Mouse (Mus musculus) heart, adult 9 months (tissue): Measurements from ENCODE around the gene Naif1.

Experiments used
- DNase-seq, 2 experiments: peaks; one replicate each; pipeline ENCODE4 v3.0.0; 2022; ENCODE audit warnings: low spot score in 2 of 2

Gene Naif1

GRCm38 (mm10) chr2:32427720-32428119 is 22.5 kb upstream of the Naif1 start:
- DNase-seq: no peak

DNA sequence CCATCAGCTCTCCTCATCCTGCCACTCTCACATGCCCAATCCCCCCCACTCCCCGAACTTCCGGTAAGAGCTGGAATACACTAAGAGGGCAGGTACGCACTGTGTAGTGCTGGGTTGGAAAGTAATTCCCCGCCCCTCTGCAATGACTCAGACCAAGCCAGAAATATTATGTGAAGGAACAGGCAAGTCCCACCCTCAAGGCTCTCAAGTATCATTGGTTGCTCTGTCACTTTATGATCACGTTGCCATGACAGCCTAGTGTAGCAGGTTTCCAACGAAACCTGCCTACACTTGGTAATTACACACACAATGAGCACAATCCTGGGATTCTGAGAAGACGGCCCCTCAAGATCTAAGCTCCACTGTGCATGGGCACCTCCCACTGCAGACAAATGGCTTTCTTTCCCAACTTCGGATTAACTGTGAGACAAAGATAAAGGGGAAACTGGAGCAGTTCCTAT is 22.0 kb upstream of the Naif1 start:
- no peak for DNase-seq

GRCm38 (mm10) chr2:32429215-32429891 is 20.9 kb upstream of the Naif1 start:
- peak in 1 of 2 experiments; percentile 46 for DNase-seq

DNA sequence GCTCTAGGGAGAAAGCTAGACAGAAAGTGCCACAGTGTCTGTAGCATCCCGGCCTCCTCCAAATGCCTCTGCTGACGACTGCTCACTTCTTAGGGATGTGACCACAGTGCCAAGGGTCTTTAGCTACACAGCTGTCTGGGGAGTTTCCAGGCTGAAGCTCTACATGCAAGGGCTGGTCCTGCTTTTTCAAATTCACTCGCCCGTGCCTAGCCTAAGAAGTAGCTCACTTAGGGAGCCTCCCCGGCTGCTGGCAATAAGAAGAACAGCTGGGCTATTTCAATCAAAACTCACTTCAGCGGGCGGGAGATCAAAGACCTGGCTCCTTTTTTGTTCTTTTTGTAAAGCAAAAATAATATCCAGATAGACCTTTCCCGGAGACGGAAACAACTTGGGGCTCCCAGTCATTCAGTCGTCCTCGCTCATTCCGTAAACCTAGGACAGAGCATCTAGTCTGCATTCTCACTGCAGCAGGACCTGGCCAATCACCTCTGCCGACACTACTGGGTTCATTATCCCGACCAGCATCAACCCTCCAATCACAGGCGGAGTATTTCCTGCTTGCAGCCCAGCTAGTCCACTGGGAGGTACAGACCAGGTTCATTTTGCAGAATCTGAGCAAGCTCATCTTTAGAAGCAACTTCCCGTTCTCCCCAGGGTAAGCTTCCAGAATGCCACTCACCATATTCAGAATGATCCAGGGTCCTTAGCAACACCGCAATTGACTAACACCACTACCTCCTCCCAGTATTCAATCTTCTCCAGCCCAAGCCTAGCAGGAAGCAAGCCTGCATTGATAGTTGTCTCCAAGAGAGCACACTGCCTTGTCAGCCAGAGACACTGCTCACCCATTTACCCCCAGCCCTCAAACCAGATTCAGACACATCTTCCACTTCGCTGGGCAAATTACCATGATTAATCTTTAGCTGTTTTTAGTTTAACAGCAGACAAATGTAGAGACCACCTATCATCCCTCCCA is 19.3 kb upstream of the Naif1 start:
- DNase-seq: peak; percentile 78 to 87

GRCm38 (mm10) chr2:32436686-32437372 is 13.4 kb upstream of the Naif1 start:
- peak; percentile 47 to 58 for DNase-seq

DNA sequence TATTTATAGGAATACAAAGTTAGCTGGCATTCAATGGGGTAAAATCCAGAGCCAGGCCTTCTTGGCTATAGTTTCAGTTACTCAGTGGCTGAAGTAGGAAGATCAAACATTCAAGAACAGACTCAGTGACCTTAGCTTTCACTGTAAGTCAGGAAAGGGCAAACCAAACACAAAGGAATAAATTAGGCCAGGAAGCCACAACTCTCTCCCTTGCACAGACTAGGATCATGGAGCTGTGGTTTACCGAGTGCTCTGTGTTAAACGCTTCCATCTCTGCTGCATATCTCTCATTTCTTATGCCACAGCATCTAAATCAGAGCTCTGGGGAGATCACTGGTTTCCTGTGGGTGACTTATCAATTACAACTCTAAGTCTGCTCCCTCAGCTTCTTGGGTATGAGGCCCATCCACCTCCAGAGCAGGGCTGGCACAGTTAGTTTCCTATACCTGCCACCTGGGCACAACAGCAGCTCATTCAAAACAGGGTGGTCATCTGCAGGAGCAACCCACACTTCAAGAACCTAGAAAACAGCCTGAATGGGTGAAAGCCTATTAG is 12.6 kb upstream of the Naif1 start:
- DNase-seq: no peak

DNA sequence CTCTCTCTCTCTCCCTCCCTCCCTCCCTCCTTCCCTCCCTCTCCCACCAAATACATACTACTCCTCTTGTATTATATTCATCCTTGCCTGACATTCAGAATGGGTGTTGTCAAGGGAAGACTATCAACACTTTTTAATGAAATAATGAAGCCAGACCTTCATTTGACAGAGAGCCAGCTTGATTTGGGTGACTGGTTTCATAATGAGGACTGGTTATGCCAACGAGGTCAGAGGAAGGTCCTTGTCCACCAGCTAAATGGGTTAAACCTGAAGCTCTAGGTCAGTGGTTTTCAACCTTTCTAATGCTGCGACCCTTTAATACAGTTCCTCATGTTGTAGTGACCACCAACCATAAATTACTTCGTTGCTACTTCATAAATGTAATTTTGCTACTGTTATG is 11.5 kb upstream of the Naif1 start:
- no peak for DNase-seq

DNA sequence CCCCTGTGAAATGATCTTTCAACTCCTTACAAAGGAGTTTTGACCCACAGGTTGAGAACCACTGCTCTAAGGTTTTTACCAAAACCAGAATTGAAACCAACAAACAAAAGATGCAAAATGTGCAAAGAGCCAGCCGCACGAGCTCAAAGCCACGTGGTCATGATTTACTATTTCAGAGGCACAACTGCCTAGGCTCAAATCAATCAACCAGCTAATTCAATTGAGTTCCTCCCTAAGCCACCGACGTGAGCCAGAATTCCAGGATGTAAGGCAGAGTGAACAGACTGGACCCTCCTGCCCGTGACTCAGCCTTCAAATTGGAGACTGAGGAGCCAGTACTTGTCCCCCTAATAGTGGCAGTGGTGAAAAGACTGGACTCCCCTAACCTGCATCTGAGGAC is 11.1 kb upstream of the Naif1 start:
- DNase-seq: no peak

- no peak for DNase-seq
These were observed 10.1 kb upstream of the Naif1 start for GRCm38 (mm10) chr2:32440164-32440563.

DNA sequence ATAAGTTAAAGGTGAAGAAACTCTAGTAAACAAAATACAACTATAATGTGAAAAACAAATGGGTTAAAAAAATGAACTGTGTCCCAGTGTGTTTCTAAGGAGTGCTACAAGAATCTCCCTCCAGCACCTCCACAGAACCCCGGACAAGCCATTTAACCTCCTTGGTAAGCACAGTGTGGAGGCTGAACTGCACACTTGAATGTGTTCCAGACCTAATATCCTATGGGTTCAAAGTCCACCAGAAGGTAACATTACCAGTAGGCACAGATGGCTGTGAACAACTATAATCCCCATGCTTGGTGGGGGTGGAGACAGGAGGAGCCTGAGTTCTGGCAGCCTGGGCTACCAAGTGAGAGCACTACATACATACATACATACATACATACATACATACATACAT is 9.6 kb upstream of the Naif1 start:
- no peak for DNase-seq

DNA sequence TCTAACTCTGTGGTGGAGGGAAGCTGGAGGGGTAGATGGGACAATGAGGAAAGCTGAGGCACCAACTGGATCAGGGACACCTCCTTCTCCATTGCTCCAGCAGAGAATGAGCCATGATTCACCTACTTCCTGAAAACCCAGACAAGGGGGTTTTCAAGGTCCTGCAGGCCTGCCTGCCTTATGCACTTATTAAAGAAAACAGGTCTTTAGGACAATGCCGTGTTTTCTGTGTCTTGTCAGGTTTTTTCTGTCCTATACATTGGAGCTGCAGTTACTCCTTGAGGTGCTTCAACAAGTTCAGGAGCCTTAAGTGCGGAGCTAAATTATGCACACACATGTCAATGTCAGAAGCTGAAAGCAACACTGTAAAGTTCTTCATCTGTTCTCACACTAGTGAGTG is 8.7 kb upstream of the Naif1 start:
- DNase-seq: no peak

- no peak for DNase-seq
These were observed 4.7 kb upstream of the Naif1 start for GRCm38 (mm10) chr2:32445535-32445934.

- peak; percentile 63 to 71 for DNase-seq
These were observed 2.9 kb upstream of the Naif1 start for GRCm38 (mm10) chr2:32447264-32447936.

GRCm38 (mm10) chr2:32448480-32448879 is 1.8 kb upstream of the Naif1 start:
- no peak for DNase-seq

DNA sequence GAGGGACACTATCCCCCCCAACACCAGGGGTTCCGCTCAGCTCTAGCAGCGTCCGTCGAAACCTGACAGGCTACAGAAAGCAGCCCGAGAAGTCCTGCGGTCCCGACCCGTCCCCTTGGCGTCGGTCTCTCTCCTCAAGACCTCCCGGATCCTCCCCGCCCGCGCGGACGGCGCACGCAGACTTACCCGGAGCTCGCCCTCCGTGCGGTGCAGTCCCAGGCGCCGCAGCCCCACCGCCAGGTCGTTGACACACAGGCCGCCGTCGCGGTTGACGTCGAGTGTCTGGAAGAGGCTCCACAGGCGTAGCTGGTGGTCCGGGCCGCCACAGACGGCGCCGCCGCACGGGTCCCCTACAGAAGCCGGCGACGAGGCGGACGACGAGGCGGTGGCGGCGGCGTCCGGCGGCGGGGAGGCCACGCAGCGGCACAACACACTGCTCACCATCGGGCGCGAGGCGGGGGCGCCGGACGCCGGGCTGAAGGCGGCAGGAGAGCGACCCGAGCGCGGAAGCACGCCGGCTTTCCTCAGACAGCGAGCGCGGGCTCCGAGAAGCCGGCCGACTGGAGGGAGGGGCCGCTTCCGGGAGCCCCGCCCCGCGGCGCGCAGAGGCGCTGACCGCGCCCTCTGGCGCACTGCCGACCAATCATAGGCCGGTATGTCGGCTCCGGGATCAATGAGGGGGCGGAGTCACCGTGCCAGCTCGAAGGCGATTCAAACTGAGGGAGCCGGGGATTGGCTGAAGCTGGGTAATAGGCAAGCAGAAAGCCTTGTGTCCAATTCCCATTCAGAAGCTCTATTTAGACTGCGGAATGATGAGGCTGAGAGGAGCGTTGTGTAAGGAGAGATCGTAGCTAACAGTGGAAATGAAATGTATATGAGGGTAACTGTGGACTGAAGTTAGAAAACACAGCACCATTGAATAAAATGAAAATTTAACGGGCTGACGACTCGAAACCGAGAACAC is 906 bp downstream of the Naif1 start, which contains the start of gene Slc25a25:
Gene Slc25a25, minus strand, starts transcription at position 565 of the 964 bp plus-strand sequence.
- peak; percentile 95 to 97 for DNase-seq

DNA sequence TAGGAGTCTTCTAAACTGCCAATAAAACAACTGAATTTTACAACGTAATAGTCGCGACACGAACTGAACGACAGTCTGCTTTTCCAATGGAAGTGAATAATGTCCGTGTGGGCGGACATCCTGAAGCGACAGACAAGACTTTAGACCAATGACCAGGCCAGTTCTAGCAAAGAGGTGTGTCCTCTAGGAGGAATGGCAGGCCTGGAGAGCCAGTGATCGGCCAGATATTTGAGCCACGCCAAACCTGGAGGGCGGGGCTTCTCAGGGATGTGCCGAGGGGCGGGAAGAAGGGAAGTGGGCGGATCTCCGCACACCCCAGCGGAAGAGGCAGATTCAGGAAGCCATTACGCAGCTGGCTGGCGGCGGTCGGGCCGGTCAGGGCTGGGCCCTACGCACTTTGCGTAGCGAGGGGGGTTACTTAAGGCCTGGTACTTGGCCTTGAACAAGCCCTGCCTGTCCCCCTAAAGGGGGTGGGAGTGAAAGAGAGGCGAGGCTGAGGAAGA is 1.7 kb downstream of the Naif1 start:
- DNase-seq: peak; percentile 99 to 100

DNA sequence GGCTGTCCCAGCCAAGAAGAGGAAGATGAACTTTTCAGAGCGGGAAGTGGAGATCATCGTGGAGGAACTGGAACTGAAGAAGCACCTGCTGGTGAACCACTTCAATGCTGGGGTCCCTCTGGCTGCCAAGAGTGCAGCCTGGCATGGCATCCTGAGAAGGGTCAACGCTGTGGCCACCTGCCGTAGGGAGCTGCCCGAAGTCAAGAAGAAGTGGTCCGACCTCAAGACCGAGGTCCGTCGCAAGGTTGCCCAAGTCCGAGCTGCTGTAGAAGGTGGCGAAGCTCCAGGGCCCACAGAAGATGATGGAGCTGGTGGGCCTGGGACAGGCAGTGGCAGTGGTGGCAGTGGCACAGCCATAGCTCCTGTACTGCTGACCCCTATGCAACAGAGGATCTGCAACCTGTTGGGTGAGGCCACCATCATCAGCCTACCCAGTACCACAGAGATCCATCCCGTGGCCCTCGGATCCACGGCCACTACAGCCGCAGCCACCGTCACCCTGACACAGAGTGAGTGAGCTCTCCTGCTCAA is 2.2 kb downstream of the Naif1 start:
- no peak for DNase-seq

DNA sequence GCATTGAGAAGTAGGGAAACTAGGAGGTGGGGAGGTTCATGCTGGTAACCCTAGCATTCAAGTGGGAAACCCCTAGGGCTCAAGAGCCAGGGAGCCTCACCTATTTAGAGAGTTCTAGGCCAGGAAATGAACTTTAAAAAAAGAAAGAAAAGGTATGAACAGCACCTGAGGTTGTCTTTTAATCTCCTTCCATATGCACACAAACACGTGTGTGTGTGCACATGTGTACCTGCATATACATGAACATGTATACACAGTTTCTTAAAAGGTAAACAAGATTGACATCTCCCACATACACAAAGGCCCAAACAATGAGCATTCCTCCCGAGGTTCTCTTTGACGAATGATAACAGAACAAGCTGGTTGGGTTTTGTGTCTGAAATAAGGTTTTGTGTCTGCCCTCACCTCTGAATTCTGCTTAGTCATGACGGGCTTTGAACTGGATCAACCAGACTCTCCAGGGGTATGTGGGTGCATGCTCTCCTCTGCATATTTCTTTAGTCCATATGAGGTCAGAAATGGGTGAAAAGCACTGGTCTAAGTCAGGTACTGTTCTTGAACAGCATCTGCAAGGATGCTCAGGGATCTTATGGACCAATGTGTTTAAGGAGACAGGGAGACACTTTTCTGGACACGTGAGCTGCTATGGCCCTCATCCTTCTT is 3.5 kb downstream of the Naif1 start:
- DNase-seq: no peak

DNA sequence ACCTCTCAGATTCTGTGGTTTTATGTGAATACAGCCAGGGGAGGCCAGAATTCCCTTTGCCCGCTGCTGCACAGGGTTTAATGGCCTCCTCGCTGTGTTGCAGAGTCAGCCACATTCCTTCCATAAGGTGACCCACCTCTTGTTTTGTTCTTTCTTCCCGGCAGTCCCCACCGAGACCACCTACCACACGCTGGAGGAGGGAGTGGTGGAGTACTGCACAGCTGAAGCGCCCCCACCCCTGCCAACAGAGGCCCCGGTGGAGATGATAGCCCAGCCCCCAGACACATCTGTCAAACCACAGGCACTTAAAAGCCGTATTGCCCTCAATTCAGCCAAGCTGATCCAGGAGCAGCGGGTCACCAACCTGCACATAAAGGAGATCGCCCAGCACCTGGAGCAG is 4.4 kb downstream of the Naif1 start:
- no peak for DNase-seq
